Mouse (Mus musculus) monocyte, adult 2 months (primary cell): ENCODE measurements around the gene Caml.
"Not testable (repeated sequence)": the region's sequence is repeated elsewhere in the genome, so short reads cannot be mapped to it uniquely, and the experiment has no call there.

Experiments
- DNase-seq, 2 experiments: peaks; one replicate each; pipeline ENCODE4 v3.0.0; 2022; ENCODE audit warnings: low spot score in 2 of 2, low read depth in 1 of 2

The Caml gene

GRCm38 (mm10) chr13:55620275-55620674, 2.5 kb upstream of the Caml start:
- DNase-seq = no peak

GRCm38 (mm10) chr13:55622156-55622648, 603 bp upstream of the Caml start:
- DNase-seq = not testable (repeated sequence)

DNA sequence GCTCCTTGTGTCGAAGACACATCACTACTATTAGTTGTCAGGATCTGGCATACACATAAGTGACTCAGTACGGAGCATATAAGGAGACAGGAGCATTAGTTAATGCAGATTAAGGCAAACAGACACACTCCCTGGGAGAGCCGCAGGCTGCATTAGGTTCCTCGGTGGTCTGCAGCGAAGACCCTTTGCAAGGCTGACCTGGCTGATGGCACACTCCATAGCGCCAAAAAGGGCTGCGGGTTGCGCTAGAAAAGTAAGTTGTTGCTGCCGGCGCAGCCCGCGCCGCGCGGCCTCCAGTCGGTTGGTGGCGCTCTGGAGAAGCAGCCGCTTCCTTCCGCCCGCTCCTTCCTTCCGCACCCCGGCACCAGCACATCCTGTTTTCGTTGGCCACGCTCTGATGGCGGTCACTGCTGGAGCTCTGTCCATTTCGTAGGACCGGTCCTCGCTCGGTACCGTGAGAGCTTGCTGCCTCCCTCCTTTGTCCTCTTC, 11.9 kb downstream of the Caml start, which contains the start of gene Ddx46:
Gene Ddx46, plus strand, starts transcription at position 389 of the 489 bp plus-strand sequence.
- peak; percentile 66 to 82 for DNase-seq

DNA sequence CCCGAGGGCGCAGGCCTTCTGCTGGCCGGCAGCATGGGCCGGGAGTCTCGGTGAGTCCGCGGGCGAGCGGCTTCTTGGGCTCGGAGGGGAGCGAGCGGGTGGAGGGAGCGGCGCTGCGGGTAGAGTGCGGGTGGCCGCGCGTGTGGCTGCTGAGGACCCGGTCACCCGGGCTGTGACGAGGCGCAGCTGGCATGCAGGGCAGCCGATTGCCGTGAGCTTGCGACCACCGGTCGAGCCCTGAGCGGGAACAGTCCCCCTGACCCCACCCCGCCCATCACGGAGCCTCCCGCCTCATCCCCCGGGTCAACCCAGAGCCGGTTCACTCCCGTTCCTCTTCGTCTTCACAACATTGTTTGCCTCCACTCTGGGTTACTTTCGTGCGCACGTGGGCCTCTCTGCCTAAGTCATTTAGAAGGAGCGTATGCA, 12.4 kb downstream of the Caml start:
- no peak for DNase-seq

GRCm38 (mm10) chr13:55636185-55636983, 13.6 kb downstream of the Caml start:
- DNase-seq = no peak

GRCm38 (mm10) chr13:55640480-55640879, 17.7 kb downstream of the Caml start:
- DNase-seq = peak; percentile 54 to 71

- DNase-seq = no peak
Measured at GRCm38 (mm10) chr13:55644525-55644924, 21.7 kb downstream of the Caml start.

DNA sequence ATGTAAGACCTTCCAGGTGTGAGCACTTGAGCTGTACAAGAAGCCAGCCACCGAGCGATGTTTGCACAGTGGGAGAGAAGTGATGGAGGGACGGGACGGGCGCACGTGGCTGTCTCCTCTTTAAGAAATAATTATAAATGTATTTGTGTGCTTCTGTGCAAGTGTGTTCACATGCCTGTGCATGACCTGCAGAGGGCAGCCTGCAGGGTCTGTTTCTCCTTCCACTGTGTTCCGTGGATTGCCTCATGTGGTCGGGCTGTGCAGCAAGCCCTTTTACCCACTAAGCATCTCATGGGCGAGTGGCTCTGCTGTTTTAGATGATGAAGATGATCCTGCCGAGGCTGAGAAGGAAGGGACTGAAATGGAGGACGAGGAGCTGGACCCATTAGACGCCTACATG, 27.3 kb downstream of the Caml start:
- no peak for DNase-seq

DNA sequence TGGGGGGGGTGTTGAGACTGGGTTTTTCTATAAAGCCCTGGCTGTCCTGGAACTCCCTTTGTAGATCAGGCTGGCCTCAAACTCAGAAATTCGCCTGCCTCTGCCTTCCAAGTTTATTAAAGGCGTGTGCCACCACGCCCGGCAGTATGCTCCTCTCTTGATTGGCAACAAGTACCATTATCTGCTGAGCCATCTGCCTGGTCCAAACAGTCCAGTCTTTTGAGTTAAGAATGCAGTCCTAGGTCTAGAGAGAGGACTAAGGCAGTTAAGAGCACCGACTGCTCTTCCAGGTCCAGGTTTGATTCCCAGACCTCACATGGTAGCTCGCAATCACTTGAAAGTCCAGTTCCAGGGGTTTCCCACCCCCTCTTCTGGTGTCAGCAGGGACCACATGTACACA, 28.2 kb downstream of the Caml start:
- no peak for DNase-seq

DNA sequence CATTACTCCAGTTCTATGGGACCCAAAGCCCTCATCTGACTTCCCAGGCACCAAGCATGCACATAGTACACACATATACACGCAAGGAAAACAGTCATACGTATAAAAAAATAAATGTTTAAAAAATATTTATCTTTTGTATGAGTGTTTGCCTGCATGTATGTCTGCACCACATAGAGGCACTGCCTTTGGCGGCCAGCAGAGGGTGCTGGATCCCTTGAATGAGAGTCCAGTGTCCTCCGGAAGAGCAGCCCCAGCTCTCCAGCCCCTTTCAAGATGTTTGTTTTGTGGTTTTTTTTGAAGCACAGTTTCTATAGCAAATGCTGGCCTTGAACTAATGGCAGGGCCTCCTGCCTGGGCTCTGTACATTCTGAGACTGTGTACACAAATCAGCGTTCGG, 45.7 kb downstream of the Caml start:
- DNase-seq = no peak

- no peak for DNase-seq
Measured at GRCm38 (mm10) chr13:55672711-55673110, 49.9 kb downstream of the Caml start.

DNA sequence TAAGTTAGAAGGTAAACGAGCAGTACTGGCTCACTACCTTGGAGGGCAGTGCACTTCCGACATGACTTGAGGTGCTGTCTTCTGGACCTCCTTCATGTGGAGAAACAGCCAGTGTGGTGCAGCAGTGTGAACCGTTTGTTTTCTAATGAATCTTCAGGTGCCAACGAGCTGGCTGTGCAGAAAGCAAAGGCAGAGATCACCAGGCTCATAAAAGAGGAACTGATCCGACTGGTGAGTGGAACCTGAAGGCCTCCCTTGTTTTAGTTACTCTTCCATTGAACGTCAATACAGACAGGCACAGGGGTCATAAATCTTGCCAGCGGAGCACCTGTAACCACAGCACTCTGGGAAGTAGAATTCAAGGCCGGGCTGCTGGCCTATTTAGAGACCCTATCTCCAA, 54.6 kb downstream of the Caml start:
- DNase-seq = no peak
